Comparison of ENCODE assay signal across 9 mouse cellular contexts in the genomic region with DNA sequence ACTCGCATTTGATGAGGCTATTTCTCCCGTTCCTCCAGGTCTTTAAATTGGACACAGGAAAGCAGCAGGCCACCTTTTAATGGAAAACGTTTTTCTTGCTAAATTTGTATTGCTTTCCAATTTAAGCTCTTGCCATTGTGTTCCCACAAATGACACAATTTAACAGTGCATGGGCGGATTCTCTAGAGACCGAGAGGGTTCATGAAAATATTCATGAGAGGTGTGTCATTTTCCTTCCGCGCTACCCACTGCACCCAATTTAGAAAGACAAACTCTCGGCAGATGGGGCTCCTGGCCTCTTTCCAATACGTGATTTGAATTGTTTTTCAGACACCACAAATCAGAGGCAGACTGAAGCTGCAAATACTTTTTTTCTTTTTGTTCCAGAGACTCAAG.
DNase-seq lines count a peak whose midpoint lies in the region; ATAC-seq lines count a peak whose summit lies in the region.
"Had no signal": no experiment of that assay in that cellular context is flagged by ENCODE, and none has a peak within 500 bp of the region (broad histone marks: within the 10 kb centered on the region; RNA-seq: fewer than 3 reads in every experiment).

No protein-coding gene starts in this region.

- peaks cover 11% of the 10 kb centered on the region for H3K4me1 ChIP-seq in hindbrain, embryonic 16.5 days (ENCODE audit: control insufficient read depth, insufficient read depth, low read depth, low read length)

- no peak overlapping the region for H3K4me2 ChIP-seq in hindbrain, embryonic 16.5 days (ENCODE audit: low read length)

- H3K36me3 ChIP-seq in hindbrain, embryonic 16.5 days (ENCODE audit: control insufficient read depth, insufficient read depth, low read length) = no peaks in the 10 kb centered on the region

- 0 out of 2 replicates have a peak overlapping the region, but pooled peaks have one; percentile 40 for H3K27ac ChIP-seq in hindbrain, embryonic 16.5 days (ENCODE audit: low read depth, low read length)

- peak; percentile 29; the same call in 1 of the 2 replicates for ATAC-seq in hindbrain, embryonic 16.5 days
- no peak for ATAC-seq in megakaryocyte progenitor cell, adult 5-6 weeks (replicated peaks; ENCODE audit: poor library complexity)

- H3K4me3 ChIP-seq in hindbrain, embryonic 16.5 days (ENCODE audit: low read length) = no peak overlapping the region

- H3K9ac ChIP-seq in hindbrain, embryonic 16.5 days (ENCODE audit: low read depth, low read length) = no peak overlapping the region

- H3K27me3 ChIP-seq in hindbrain, embryonic 16.5 days (replicated peaks; ENCODE audit: control insufficient read depth, insufficient read depth, low read length) = no peaks in the 10 kb centered on the region

- no peaks in the 10 kb centered on the region for H3K9me3 ChIP-seq in hindbrain, embryonic 16.5 days (ENCODE audit: control insufficient read depth, low read length)

- DNase-seq in embryo, embryonic 11 days = peak; percentile 34
- DNase-seq in embryo, embryonic 9.5 days (ENCODE audit: extremely low spot score) = no peak
- DNase-seq in mesoderm, embryonic 11.5 days (ENCODE audit: low read depth, low spot score) = peak; percentile 24
- DNase-seq in right cerebral cortex, postnatal 4 days = peak; percentile 42
- no peak for DNase-seq in adrenal gland, adult 2 months
- no peak for DNase-seq in kidney, adult 8-10 months
- DNase-seq: kidney, postnatal 25 days had no signal

- 27% methylated on average over 9 of the region's 9 CpGs for WGBS in hindbrain, embryonic 16.5 days

Comparison
In these comparisons a context has a peak if more than half of its experiments do, and no peak if none do; other contexts are left out.
1. DNase-seq: peak in embryo, embryonic 11 days (single experiment), mesoderm, embryonic 11.5 days (single experiment) and right cerebral cortex, postnatal 4 days (single experiment); none in embryo, embryonic 9.5 days (single experiment), adrenal gland, adult 2 months (single experiment) and kidney, adult 8-10 months (0 of 2).